Mouse (Mus musculus): ENCODE measurements around the gene Tdrd7. TPM values are rescaled to one million over a fixed set of nuclear protein-coding genes. Genes with fewer than 3 reads are reported as not detected.

Tdrd7 gene
- polyA plus RNA-seq, 1 experiment from 2014 or later: 21.5 TPM

GRCm38 (mm10) chr4:45953025-45953919 is 11.9 kb upstream of the Tdrd7 start:
- Histone ChIP-seq H3K9me3 (ENCODE audit: control insufficient read depth, low read length) (no peaks in the 10 kb centered on the region), H3K36me3 (ENCODE audit: control insufficient read depth, insufficient read depth, low read length) (no peaks in the 10 kb centered on the region), H3K27ac (ENCODE audit: low read length) (no peak overlapping the region), H3K4me2 (ENCODE audit: low read depth, low read length) (no peak overlapping the region), H3K27me3 (ENCODE audit: control insufficient read depth, insufficient read depth, low read depth, low read length) (no peaks in the 10 kb centered on the region), H3K9ac (ENCODE audit: low read length) (no peak overlapping the region), H3K4me1 (replicated peaks; ENCODE audit: control insufficient read depth, insufficient read depth, low read length) (peaks cover 8% of the 10 kb centered on the region), H3K4me3 (ENCODE audit: low read length) (no peak overlapping the region)
- ATAC-seq (ENCODE audit: low read depth): no peak
- 88% methylated on average over 23 of the region's 23 CpGs for WGBS

DNA sequence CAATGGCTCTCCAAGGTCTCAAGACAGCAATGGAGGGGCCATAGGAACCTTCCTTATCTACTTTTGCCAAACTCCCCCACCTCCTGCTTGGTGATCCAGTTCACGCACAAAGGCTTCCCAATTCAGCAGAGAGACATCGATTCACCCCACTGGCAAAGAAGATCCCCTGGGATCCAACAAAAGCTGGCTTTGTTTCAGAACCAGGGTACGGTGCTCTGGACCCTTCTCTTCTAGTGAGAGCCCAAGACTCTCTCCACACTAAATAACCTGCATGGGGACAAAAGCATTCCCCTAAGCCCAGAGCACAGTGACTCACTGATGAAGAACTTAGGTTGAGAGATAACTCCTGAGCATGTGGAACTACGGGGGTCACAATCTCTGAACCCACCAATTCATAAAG is 9.9 kb upstream of the Tdrd7 start:
- Histone ChIP-seq H3K4me1 (replicated peaks; ENCODE audit: control insufficient read depth, insufficient read depth, low read length) (no peaks in the 10 kb centered on the region), H3K4me3 (ENCODE audit: low read length) (no peak overlapping the region), H3K36me3 (ENCODE audit: control insufficient read depth, insufficient read depth, low read length) (no peaks in the 10 kb centered on the region), H3K4me2 (ENCODE audit: low read depth, low read length) (no peak overlapping the region), H3K27me3 (ENCODE audit: control insufficient read depth, insufficient read depth, low read depth, low read length) (no peaks in the 10 kb centered on the region), H3K9ac (ENCODE audit: low read length) (no peak overlapping the region), H3K27ac (ENCODE audit: low read length) (no peak overlapping the region), H3K9me3 (ENCODE audit: control insufficient read depth, low read length) (no peaks in the 10 kb centered on the region)
- ATAC-seq (ENCODE audit: low read depth): no peak
- 80% methylated on average over 4 of the region's 4 CpGs for WGBS

- 94% methylated on average over 8 of the region's 8 CpGs for WGBS
Observed at GRCm38 (mm10) chr4:45956131-45956530, 9.0 kb upstream of the Tdrd7 start.

GRCm38 (mm10) chr4:45956706-45957105 is 8.4 kb upstream of the Tdrd7 start:
- WGBS: 90% methylated on average over 4 of the region's 4 CpGs
- no peaks in the 10 kb centered on the region for H3K9me3 ChIP-seq (ENCODE audit: control insufficient read depth, low read length)
- no peak overlapping the region for H3K4me3 ChIP-seq (ENCODE audit: low read length)
- no peak for ATAC-seq (ENCODE audit: low read depth)
- no peaks in the 10 kb centered on the region for H3K36me3 ChIP-seq (ENCODE audit: control insufficient read depth, insufficient read depth, low read length)
- no peaks in the 10 kb centered on the region for H3K27me3 ChIP-seq (ENCODE audit: control insufficient read depth, insufficient read depth, low read depth, low read length)
- no peak overlapping the region for H3K9ac ChIP-seq (ENCODE audit: low read length)
- H3K27ac ChIP-seq (ENCODE audit: low read length): no peak overlapping the region
- H3K4me2 ChIP-seq (ENCODE audit: low read depth, low read length): no peak overlapping the region
- H3K4me1 ChIP-seq (replicated peaks; ENCODE audit: control insufficient read depth, insufficient read depth, low read length): no peaks in the 10 kb centered on the region

More at GRCm38 (mm10) chr4:45956131-45956530, 9.0 kb upstream of the Tdrd7 start:
- Histone ChIP-seq H3K9me3 (ENCODE audit: control insufficient read depth, low read length) (no peaks in the 10 kb centered on the region), H3K36me3 (ENCODE audit: control insufficient read depth, insufficient read depth, low read length) (no peaks in the 10 kb centered on the region), H3K27me3 (ENCODE audit: control insufficient read depth, insufficient read depth, low read depth, low read length) (no peaks in the 10 kb centered on the region), H3K9ac (ENCODE audit: low read length) (no peak overlapping the region), H3K4me3 (ENCODE audit: low read length) (no peak overlapping the region), H3K4me2 (ENCODE audit: low read depth, low read length) (no peak overlapping the region), H3K27ac (ENCODE audit: low read length) (no peak overlapping the region), H3K4me1 (replicated peaks; ENCODE audit: control insufficient read depth, insufficient read depth, low read length) (no peaks in the 10 kb centered on the region)
- ATAC-seq (ENCODE audit: low read depth): no peak

DNA sequence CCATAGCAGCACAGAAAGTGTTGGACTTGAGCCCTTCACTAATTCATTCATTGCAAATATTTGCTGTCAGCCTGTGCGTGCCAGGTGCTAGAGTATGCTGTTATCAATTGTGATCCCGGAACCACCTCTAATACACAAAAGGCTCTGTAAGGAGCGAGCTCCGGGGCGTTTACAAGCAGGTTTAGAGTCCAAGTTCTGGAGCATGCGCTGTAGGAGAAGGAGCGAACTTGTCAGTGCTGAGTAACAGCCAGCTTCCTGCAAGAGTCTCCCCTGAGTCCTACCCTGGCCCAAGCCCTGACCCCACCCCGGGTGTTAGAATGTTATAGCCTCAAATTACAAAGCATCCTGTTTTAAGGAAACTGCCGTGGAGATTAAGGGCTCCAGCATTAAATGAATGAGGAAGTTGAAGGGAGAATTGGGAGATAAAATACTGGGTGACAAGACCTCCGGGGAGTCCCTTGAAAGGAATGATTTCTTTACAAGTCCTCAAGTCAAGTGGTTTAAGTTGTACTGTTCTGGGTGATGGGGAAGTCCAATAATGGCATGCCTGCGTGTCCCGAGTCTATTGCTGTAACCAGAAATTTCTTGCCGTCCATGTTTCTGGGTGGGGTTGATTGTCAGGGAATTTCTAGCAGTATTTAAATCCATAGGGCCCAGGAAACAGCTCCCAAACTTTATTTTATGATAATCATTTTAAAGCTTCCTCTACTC is 758 bp downstream of the Tdrd7 start:
- Histone ChIP-seq H3K36me3 (ENCODE audit: control insufficient read depth, insufficient read depth, low read length) (no peaks in the 10 kb centered on the region), H3K27ac (ENCODE audit: low read length) (peak overlapping the region; percentile 74), H3K27me3 (ENCODE audit: control insufficient read depth, insufficient read depth, low read depth, low read length) (no peaks in the 10 kb centered on the region), H3K9ac (ENCODE audit: low read length) (0 out of 2 replicates have a peak overlapping the region, but pooled peaks have one; percentile 6), H3K9me3 (ENCODE audit: control insufficient read depth, low read length) (no peaks in the 10 kb centered on the region), H3K4me1 (replicated peaks; ENCODE audit: control insufficient read depth, insufficient read depth, low read length) (peaks cover 13% of the 10 kb centered on the region), H3K4me3 (ENCODE audit: low read length) (peak overlapping the region; percentile 7; the same call in 1 of the 2 replicates), H3K4me2 (ENCODE audit: low read depth, low read length) (peak overlapping the region; percentile 42)
- WGBS: 16% methylated on average over 13 of the region's 13 CpGs
- peak; percentile 83 for ATAC-seq (ENCODE audit: low read depth)

DNA sequence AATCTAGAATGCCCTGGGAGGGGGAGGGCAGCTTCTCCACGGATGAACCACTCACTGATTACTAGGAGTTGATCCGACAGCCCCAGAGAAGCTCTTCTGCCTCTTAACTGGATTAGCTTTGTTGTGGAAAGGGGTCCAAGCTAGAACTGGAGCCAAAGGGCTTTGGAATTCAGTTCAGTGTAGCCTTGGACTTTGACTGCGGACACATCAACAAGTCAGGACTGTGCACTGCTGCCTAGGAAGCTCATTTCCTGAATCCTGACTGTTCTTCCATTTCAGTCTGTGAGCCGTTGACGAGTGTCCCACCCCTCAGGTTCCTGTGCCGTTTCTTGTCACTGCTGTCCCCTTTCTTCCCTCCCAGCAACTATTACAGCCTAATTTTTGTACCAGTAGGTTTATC is 1.6 kb downstream of the Tdrd7 start:
- 23% methylated on average over 6 of the region's 6 CpGs for WGBS
- Histone ChIP-seq H3K4me3 (ENCODE audit: low read length) (no peak overlapping the region), H3K4me2 (ENCODE audit: low read depth, low read length) (0 out of 2 replicates have a peak overlapping the region, but pooled peaks have one; percentile 42)

DNA sequence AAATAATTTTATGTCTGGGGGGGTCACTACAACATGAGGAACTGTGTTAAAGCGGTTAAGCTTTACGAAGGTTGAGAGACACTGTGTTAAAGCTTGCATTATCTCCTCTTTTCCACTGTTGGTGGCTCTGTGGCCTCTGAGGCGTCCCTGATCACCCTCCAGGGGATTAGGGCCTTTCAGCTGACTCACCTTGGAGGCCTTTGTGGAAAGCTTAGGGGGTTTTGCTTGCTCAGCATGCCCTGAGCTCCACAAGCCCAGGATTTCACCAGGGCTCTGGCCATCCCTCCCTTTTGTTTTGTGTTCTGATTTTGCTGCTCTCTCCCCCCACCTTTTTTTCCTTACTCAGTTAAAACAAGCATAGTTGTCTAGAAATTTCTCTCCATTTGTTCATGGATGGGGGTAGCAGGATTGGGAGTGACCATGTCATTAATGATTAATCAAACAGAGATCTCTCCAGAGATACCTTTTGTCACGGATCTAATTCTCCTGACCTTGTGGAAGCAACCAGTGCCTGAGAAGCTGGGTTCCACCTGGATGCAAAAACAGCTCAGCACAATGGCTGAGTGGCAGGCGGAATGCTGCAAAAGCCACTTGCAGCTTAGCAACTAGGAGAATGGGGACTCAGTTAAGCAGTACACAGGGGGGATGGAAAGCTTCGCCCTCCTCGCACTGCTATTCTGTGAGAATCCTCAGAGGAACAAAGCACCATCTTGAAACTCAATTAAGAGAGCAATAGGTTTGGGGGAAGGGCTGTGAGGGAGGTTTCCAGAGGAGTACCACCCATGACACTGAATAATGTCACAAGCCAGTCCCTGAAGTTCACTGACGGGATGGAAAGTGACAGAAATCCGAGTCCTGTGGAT is 2.6 kb downstream of the Tdrd7 start:
- no peak overlapping the region for H3K27ac ChIP-seq (ENCODE audit: low read length)
- H3K27me3 ChIP-seq (ENCODE audit: control insufficient read depth, insufficient read depth, low read depth, low read length): no peaks in the 10 kb centered on the region
- H3K36me3 ChIP-seq (ENCODE audit: control insufficient read depth, insufficient read depth, low read length): no peaks in the 10 kb centered on the region
- no peak overlapping the region for H3K4me2 ChIP-seq (ENCODE audit: low read depth, low read length)
- no peak for ATAC-seq (ENCODE audit: low read depth)
- peaks cover 13% of the 10 kb centered on the region for H3K4me1 ChIP-seq (replicated peaks; ENCODE audit: control insufficient read depth, insufficient read depth, low read length)
- H3K9ac ChIP-seq (ENCODE audit: low read length): no peak overlapping the region
- H3K4me3 ChIP-seq (ENCODE audit: low read length): no peak overlapping the region
- no peaks in the 10 kb centered on the region for H3K9me3 ChIP-seq (ENCODE audit: control insufficient read depth, low read length)
- WGBS: 60% methylated on average over 9 of the region's 9 CpGs

More for the DNA sequence above, 1.6 kb downstream of the Tdrd7 start:
- Histone ChIP-seq H3K9ac (ENCODE audit: low read length) (0 out of 2 replicates have a peak overlapping the region, but pooled peaks have one; percentile 24), H3K27me3 (ENCODE audit: control insufficient read depth, insufficient read depth, low read depth, low read length) (no peaks in the 10 kb centered on the region), H3K4me1 (replicated peaks; ENCODE audit: control insufficient read depth, insufficient read depth, low read length) (peaks cover 13% of the 10 kb centered on the region), H3K9me3 (ENCODE audit: control insufficient read depth, low read length) (no peaks in the 10 kb centered on the region), H3K36me3 (ENCODE audit: control insufficient read depth, insufficient read depth, low read length) (no peaks in the 10 kb centered on the region), H3K27ac (ENCODE audit: low read length) (peak overlapping the region; percentile 74)
- no peak for ATAC-seq (ENCODE audit: low read depth)

GRCm38 (mm10) chr4:45969051-45969450 is 3.9 kb downstream of the Tdrd7 start:
- no peaks in the 10 kb centered on the region for H3K27me3 ChIP-seq (ENCODE audit: control insufficient read depth, insufficient read depth, low read depth, low read length)

More at GRCm38 (mm10) chr4:45969051-45969450, 3.9 kb downstream of the Tdrd7 start:
- peaks cover 20% of the 10 kb centered on the region for H3K4me1 ChIP-seq (replicated peaks; ENCODE audit: control insufficient read depth, insufficient read depth, low read length)
- H3K9me3 ChIP-seq (ENCODE audit: control insufficient read depth, low read length): no peaks in the 10 kb centered on the region
- H3K27ac ChIP-seq (ENCODE audit: low read length): no peak overlapping the region
- WGBS: 80% methylated on average over 2 of the region's 2 CpGs
- no peaks in the 10 kb centered on the region for H3K36me3 ChIP-seq (ENCODE audit: control insufficient read depth, insufficient read depth, low read length)
- ATAC-seq (ENCODE audit: low read depth): no peak
- H3K9ac ChIP-seq (ENCODE audit: low read length): no peak overlapping the region
- no peak overlapping the region for H3K4me3 ChIP-seq (ENCODE audit: low read length)
- H3K4me2 ChIP-seq (ENCODE audit: low read depth, low read length): no peak overlapping the region

All from lung, embryonic 16.5 days (tissue).